Mouse (Mus musculus) embryonic facial prominence, embryonic 10.5 days (tissue): Measurements from ENCODE around the gene Smim9. TPM values are rescaled to one million over a fixed set of nuclear protein-coding genes. Genes with fewer than 3 reads are reported as not detected.
"Not testable (repeated sequence)": the region's sequence is repeated elsewhere in the genome, so short reads cannot be mapped to it uniquely, and the experiment has no call there.

ENCODE experiments used
- DNase-seq: peaks from one replicate; pipeline ENCODE4 v3.0.0-alpha.2; 2017; ENCODE audit warnings: low spot score
- H3K27ac ChIP-seq: fragments of 300-500 bp; sonication (generic); replicated peaks from 2 replicates; pipeline ENCODE4 v1.5.1; 2016; ENCODE audit warnings: mild to moderate bottlenecking
- H3K27me3 ChIP-seq: fragments of 300-500 bp; sonication (generic); replicated peaks from 2 replicates; pipeline ENCODE4 v1.6.1; 2016; ENCODE audit warnings: low read depth, mild to moderate bottlenecking; ENCODE audit not compliant: poor library complexity, severe bottlenecking
- H3K36me3 ChIP-seq: fragments of 300-500 bp; sonication (generic); replicated peaks from 2 replicates; pipeline ENCODE4 v1.6.1; 2016; ENCODE audit warnings: mild to moderate bottlenecking, moderate library complexity
- H3K4me1 ChIP-seq: fragments of 300-500 bp; sonication (generic); 2 replicates; pipeline ENCODE4 v1.6.1; 2016
- H3K4me3 ChIP-seq: fragments of 300-500 bp; sonication (generic); 2 replicates; pipeline ENCODE4 v1.5.1; 2016; ENCODE audit warnings: mild to moderate bottlenecking, moderate library complexity
- H3K9me3 ChIP-seq: fragments of 300-500 bp; sonication (generic); 2 replicates; pipeline ENCODE4 v1.6.1; 2016; ENCODE audit warnings: mild to moderate bottlenecking
- WGBS: fragments of 180-500 bp; shearing (Covaris S2); methylation state at CpG from one replicate; pipeline ENCODE4 v1.1.7; 2016; 5-methylcytosine and 5-hydroxymethylcytosine counted together
- polyA plus RNA-seq: library from polyadenylated mRNA; unstranded; fragments of >200 nt; fragmentation: Nextera tagmentation; extraction: Ambion mirVana; gene quantifications from 2 replicates; pipeline ENCODE4 v1.2.1, GENCODE M21; 2016

Smim9 gene
- not detected in 2 replicates for polyA plus RNA-seq

DNA sequence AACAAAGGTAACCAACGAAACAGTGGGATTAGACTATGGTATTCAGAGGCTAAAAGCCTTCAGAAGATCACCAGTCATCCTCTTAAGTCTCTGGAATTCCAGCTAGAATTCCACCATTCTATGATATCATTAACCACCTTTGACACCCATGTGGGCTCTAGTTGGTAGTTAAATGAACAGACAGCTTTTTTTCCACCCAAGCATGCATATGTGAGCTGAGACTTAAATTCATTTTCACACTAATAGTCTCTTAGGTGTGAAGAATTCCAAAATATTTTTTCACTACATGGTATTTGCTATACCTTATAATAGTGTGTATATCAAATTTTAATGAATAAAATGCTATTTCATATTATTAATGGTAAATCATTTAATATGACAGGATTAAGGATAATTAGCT lies at the start of gene Smim9:
TSS of gene Smim9 (minus strand) at position 101 of the 400 bp plus-strand sequence.
- Histone ChIP-seq H3K4me3 (no peak within 1 kb of the TSS), H3K4me1 (no peaks in the 10 kb centered on the region), H3K9me3 (no peaks in the 10 kb centered on the region), H3K27ac (no peak within 1 kb of the TSS), H3K36me3 (no peaks in the 10 kb centered on the region), H3K27me3 (no peaks in the 10 kb centered on the region)
- 64% methylated on average over 1 of the region's 1 CpGs for WGBS
- DNase-seq = no peak

- H3K9me3 ChIP-seq = no peaks in the 10 kb centered on the region
- no peaks in the 10 kb centered on the region for H3K36me3 ChIP-seq
- H3K27me3 ChIP-seq = no peaks in the 10 kb centered on the region
- 15% methylated on average over 45 of the region's 49 CpGs for WGBS
- no peaks in the 10 kb centered on the region for H3K4me1 ChIP-seq
- DNase-seq = peak; percentile 72
- H3K4me3 ChIP-seq = peak overlapping the region; percentile 56
- peak overlapping the region; percentile 74 for H3K27ac ChIP-seq
These were observed 7.9 kb downstream of the Smim9 start for GRCm38 (mm10) chrX:75155576-75156243.

DNA sequence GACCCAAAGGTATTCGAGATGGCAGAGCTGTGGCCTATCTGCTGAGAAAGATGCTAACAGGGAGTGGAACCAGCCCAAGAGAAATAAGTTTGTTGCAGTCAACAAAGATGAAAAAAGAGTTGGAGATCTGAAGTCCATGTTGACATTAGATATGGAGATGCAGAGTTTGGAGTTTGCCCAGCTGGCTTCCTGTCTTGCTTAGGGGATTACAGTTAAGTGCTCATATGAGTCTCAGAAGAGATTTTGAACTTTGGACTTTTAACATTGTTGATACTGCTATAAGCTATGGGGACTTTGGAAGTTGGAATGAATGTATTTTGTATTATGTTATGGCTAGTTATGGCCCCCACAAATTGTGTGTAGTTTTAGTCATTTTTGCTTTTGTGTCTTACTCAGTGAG lies 11.3 kb downstream of the Smim9 start:
- Histone ChIP-seq H3K36me3 (no peaks in the 10 kb centered on the region), H3K27me3 (no peaks in the 10 kb centered on the region), H3K4me3 (no peak overlapping the region), H3K9me3 (no peaks in the 10 kb centered on the region), H3K4me1 (no peaks in the 10 kb centered on the region), H3K27ac (no peak overlapping the region)
- 59% methylated on average over 1 of the region's 1 CpGs for WGBS
- no peak for DNase-seq

DNA sequence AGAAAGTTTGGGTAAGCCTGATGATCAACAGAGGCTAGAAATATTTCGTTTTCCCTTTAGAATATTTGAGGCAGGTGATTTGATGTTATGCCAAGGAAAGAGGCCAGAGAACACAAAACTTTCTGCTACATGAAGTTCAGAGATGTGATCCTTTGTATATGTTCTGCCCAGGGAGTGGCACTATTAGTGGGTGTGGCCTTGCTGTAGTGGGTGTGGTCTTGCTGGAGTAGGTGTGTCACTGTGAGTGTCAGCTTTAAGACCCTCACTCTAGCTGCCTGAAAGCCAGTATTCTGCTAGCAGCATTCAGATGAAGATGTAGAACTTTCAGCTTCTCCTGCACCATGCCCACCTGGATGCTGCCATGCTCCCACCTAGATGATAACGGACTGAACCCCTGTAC lies 13.3 kb downstream of the Smim9 start:
- Histone ChIP-seq H3K36me3 (no peaks in the 10 kb centered on the region), H3K27ac (no peak overlapping the region), H3K4me1 (no peaks in the 10 kb centered on the region), H3K27me3 (no peaks in the 10 kb centered on the region), H3K9me3 (no peaks in the 10 kb centered on the region), H3K4me3 (no peak overlapping the region)
- no peak for DNase-seq
- WGBS = 78% methylated on average over 2 of the region's 2 CpGs

DNA sequence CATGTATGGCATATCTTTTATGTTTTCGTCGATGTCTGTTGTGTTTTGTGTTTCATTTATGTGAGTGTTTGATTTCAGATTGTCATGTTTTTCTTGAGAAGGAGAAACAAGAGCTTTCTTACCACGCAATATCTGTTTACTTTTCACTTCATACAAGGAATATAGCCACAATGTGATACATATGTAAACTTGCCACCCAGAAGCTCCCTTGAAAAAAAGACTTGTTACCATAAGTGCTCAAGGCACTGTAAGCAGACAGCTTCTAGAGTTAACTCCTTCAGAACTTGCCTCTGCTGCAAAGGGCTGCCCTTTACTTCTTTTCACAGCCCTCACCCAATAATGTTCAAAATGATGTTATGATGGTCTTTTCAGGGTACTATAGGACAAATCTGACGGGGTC lies 15.2 kb downstream of the Smim9 start:
- Histone ChIP-seq H3K27me3 (no peaks in the 10 kb centered on the region), H3K36me3 (no peaks in the 10 kb centered on the region), H3K4me3 (no peak overlapping the region), H3K9me3 (no peaks in the 10 kb centered on the region), H3K27ac (no peak overlapping the region), H3K4me1 (no peaks in the 10 kb centered on the region)
- no peak for DNase-seq
- 85% methylated on average over 4 of the region's 4 CpGs for WGBS

- not testable (repeated sequence) for H3K36me3 ChIP-seq, H3K27ac ChIP-seq, H3K27me3 ChIP-seq, H3K9me3 ChIP-seq, H3K4me1 ChIP-seq
- H3K4me3 ChIP-seq = peak overlapping the region; percentile 53
- 23% methylated on average over 40 of the region's 42 CpGs for WGBS
- peak; percentile 35 for DNase-seq
These were observed 20.4 kb downstream of the Smim9 start for GRCm38 (mm10) chrX:75143124-75143555.

DNA sequence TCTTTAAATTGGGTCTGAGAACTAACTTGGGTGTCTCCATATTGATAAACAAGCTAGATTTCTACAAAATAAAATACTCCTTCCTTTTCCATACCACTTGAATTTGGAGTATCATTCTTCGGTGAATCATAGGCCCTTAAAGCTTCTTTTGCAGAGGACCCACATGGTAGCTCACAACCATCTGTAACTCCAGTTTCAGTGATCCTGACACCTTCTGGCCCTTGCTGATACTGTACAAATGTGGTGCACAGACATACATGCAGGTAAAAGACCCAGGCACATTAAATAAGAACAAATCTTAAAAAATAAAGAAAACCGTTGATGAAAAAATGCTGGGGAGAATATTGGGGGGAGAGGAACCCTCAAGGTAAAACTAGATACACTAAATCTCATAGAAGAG lies 25.4 kb downstream of the Smim9 start:
- 94% methylated on average over 2 of the region's 2 CpGs for WGBS
- no peaks in the 10 kb centered on the region for H3K4me1 ChIP-seq

DNA sequence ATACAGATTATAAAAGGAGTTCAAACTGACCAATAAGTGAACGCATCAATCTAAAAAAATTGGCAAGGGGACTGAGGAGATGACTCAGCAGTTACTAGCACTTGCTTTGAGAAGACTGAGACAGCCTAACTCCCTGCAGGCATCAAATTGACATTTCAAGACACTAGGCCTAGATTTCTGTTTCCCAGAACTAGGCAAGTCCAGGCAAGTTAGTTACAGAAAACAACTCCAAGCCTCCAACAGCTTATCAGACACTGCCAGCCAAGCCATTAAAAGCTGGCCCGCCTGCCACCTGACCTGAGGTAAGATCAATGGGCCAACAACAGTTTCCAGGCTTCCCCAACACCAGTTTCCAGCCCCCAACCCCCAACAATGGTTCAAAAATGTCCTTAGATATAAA lies 25.8 kb downstream of the Smim9 start:
- H3K27me3 ChIP-seq = no peaks in the 10 kb centered on the region
- H3K4me3 ChIP-seq = no peak overlapping the region
- no peak for DNase-seq
- WGBS = 88% methylated on average over 2 of the region's 2 CpGs
- no peak overlapping the region for H3K27ac ChIP-seq
- H3K9me3 ChIP-seq = no peaks in the 10 kb centered on the region
- no peaks in the 10 kb centered on the region for H3K4me1 ChIP-seq
- no peaks in the 10 kb centered on the region for H3K36me3 ChIP-seq

More for the DNA sequence above, 25.4 kb downstream of the Smim9 start:
- DNase-seq = no peak
- no peaks in the 10 kb centered on the region for H3K36me3 ChIP-seq
- no peaks in the 10 kb centered on the region for H3K27me3 ChIP-seq
- H3K4me3 ChIP-seq = no peak overlapping the region
- H3K9me3 ChIP-seq = no peaks in the 10 kb centered on the region
- H3K27ac ChIP-seq = no peak overlapping the region

DNA sequence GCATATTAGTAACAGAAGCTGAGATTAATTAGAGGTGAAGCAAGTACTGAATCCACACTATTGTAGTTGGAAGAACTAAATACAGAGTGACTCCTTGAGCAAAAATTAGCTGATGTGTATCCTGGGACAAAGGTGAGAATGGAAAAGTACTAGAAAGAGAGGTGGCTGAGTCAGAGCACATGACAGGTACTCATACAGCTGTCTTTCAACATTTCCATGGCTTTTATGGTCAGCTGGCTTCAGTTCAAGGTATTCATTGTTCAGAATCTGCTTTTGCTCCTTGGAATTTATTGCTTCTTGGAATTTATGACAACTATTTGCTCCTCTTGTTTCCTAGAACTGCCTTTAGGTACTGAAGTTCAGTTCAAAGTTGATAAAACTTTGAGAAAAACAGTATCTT lies 26.6 kb downstream of the Smim9 start:
- Histone ChIP-seq H3K27ac (no peak overlapping the region), H3K4me3 (no peak overlapping the region), H3K4me1 (no peaks in the 10 kb centered on the region), H3K27me3 (no peaks in the 10 kb centered on the region), H3K36me3 (no peaks in the 10 kb centered on the region), H3K9me3 (no peaks in the 10 kb centered on the region)
- no peak for DNase-seq

GRCm38 (mm10) chrX:75130467-75131160 lies 33.0 kb downstream of the Smim9 start, which contains the start of gene Mpp1:
Gene Mpp1 (minus strand): TSS chrX:75131016.
- Histone ChIP-seq H3K36me3 (no peaks in the 10 kb centered on the region), H3K27ac (peak within 1 kb of the TSS; percentile 78), H3K9me3 (no peaks in the 10 kb centered on the region), H3K27me3 (no peaks in the 10 kb centered on the region), H3K4me1 (no peaks in the 10 kb centered on the region), H3K4me3 (peak within 1 kb of the TSS; percentile 62)
- 19% methylated on average over 36 of the region's 36 CpGs for WGBS
- DNase-seq = peak; percentile 88

- Histone ChIP-seq H3K36me3 (peaks cover 9% of the 10 kb centered on the region), H3K27ac (no peak overlapping the region), H3K4me3 (no peak overlapping the region), H3K9me3 (no peaks in the 10 kb centered on the region), H3K4me1 (no peaks in the 10 kb centered on the region), H3K27me3 (no peaks in the 10 kb centered on the region)
- 75% methylated on average over 2 of the region's 2 CpGs for WGBS
- no peak for DNase-seq
These were observed 34.1 kb downstream of the Smim9 start for GRCm38 (mm10) chrX:75129474-75129873.

GRCm38 (mm10) chrX:75128333-75128980 lies 35.1 kb downstream of the Smim9 start:
- H3K9me3 ChIP-seq = no peaks in the 10 kb centered on the region
- H3K27me3 ChIP-seq = no peaks in the 10 kb centered on the region
- no peak for DNase-seq
- no peak overlapping the region for H3K27ac ChIP-seq
- no peaks in the 10 kb centered on the region for H3K4me1 ChIP-seq
- peaks cover 9% of the 10 kb centered on the region for H3K36me3 ChIP-seq
- no peak overlapping the region for H3K4me3 ChIP-seq

DNA sequence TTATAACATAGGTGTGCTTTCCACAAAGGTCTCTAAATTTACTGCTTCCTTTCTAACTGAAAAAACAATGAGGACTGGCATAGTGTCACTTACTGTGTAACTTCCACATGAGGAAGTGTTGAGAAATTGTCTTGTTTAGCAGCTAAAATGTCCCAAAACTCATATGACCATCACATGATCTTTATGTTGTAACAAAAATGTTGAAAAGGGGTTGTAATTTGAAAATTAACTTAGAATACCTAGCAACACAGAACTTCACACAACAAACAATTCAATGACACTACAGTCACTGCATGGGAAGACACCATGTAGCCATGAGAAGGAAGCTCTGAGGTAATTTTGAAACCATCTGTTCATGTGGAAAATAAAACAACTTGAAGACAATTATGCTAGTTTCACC lies 36.7 kb downstream of the Smim9 start:
- Histone ChIP-seq H3K27me3 (no peaks in the 10 kb centered on the region), H3K36me3 (peaks cover 9% of the 10 kb centered on the region), H3K4me1 (no peaks in the 10 kb centered on the region), H3K27ac (no peak overlapping the region), H3K9me3 (no peaks in the 10 kb centered on the region), H3K4me3 (no peak overlapping the region)
- DNase-seq = no peak
